Mouse (Mus musculus) CH12.LX (cell line): ENCODE measurements around the gene Slc39a13.

ENCODE experiments used
- CTCF ChIP-seq, 2 experiments: IDR thresholded peaks in 1 of 2; conservative IDR thresholded peaks in 1 of 2; 2 replicates each; pipeline ENCODE4 v1.5.1; 2011 to 2012; ENCODE audit warnings: low read depth in 2 of 2, low read length in 2 of 2, improper control_type of control experiment in 1 of 2, inconsistent platforms in 1 of 2, mild to moderate bottlenecking in 1 of 2, moderate library complexity in 1 of 2
- E2F4 ChIP-seq: IDR thresholded peaks from 2 replicates; pipeline ENCODE4 v1.6.1; 2011; ENCODE audit warnings: low read depth, low read length, improper control_type of control experiment; ENCODE audit not compliant: insufficient replicate concordance
- ELF1 ChIP-seq: IDR thresholded peaks from 2 replicates; pipeline ENCODE4 v1.6.1; 2014; ENCODE audit warnings: low read depth, mild to moderate bottlenecking, inconsistent platforms, low read length, improper control_type of control experiment
- EP300 ChIP-seq: IDR thresholded peaks from 2 replicates; pipeline ENCODE4 v1.6.1; 2011; ENCODE audit warnings: low read length, improper control_type of control experiment
- MAZ ChIP-seq: IDR thresholded peaks from 2 replicates; pipeline ENCODE4 v1.6.1; 2012; ENCODE audit warnings: low read depth, mild to moderate bottlenecking, inconsistent platforms, low read length, improper control_type of control experiment, moderate library complexity
- MEF2A ChIP-seq: IDR thresholded peaks from 2 replicates; pipeline ENCODE4 v1.6.1; 2014; ENCODE audit warnings: low read depth, mild to moderate bottlenecking, inconsistent platforms, low read length, improper control_type of control experiment, borderline replicate concordance
- MYC ChIP-seq: IDR thresholded peaks from 2 replicates; pipeline ENCODE4 v1.6.1; 2011; ENCODE audit warnings: low read depth, mild to moderate bottlenecking, improper control_type of control experiment, low read length
- POLR2A ChIP-seq: IDR thresholded peaks from 2 replicates; pipeline ENCODE4 v1.6.1; 2011; ENCODE audit warnings: low read depth, mild to moderate bottlenecking, improper control_type of control experiment, low read length

GRCm38 (mm10) chr2:91088987-91089386 is 18.8 kb upstream of the Slc39a13 start:
- TF ChIP-seq CTCF (conservative IDR thresholded peaks at IDR 0.05 in 1 of 2, IDR thresholded peaks at IDR 0.05 in 1 of 2; ENCODE audit: low read depth in 2 of 2, low read length in 2 of 2) (no peak), MAZ (no peak), POLR2A (no peak), EP300 (no peak), E2F4 (no peak), ELF1 (no peak), MEF2A (no peak), MYC (no peak)
